Mouse (Mus musculus) brain, embryonic 14.5 days (tissue): ENCODE results near the gene Arhgef38.

ENCODE experiments used
- CTCF ChIP-seq: fragments of 200-500 bp; IDR thresholded peaks from 2 replicates; pipeline ENCODE4 v1.5.1; 2012; ENCODE audit warnings: inconsistent platforms, mild to moderate bottlenecking, moderate library complexity, borderline replicate concordance; ENCODE audit not compliant: insufficient read depth, insufficient read length; ENCODE audit errors: extremely low read depth
- POLR2A ChIP-seq: fragments of 200-500 bp; IDR thresholded peaks from 2 replicates; pipeline ENCODE4 v1.6.1; 2012; ENCODE audit warnings: mild to moderate bottlenecking, inconsistent platforms, borderline replicate concordance; ENCODE audit not compliant: poor library complexity, insufficient read depth, insufficient read length, severe bottlenecking; ENCODE audit errors: extremely low read depth

DNA sequence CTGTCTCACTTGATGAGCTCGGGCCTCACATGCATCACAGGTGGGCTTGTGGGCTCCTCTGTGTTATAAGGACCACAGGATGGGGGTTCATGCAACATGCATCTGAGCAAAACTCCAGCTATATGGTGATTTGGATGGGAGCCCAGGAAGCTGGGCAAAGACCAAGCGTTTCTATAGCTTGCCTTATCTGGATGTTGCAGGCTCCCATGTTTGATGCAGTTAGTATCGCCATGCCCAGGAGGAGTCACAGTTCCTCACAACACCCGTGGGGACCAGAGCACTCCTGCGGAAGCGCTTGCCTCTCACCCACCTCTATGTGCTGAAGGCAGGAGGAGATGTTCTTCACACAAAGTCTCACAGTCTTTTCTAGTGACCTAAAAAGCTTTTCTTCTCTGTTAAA lies 92.9 kb downstream of the Arhgef38 start:
- no peak for TF ChIP-seq CTCF
- TF ChIP-seq POLR2A = no peak
